Mouse (Mus musculus): ENCODE measurements at regions not wholly inside any gene's neighbourhood (a gene's known extent, or its start where the extent isn't known, plus 50 kb on each side); places are given as distances from the start of the nearest gene placed in this dataset.
A peak's percentile ranks its signal among the peaks of the same experiment; 100 is the strongest.

GRCm38 (mm10) chr4:94216265-94216664 lies 340.1 kb upstream of the Gm10306 start:
- Histone ChIP-seq H3K9ac (replicated peaks; ENCODE audit: low read length, poor library complexity, severe bottlenecking) (no peak overlapping the region), H3K4me2 (ENCODE audit: low read depth, low read length, poor library complexity, severe bottlenecking) (no peak overlapping the region), H3K4me1 (ENCODE audit: insufficient read depth, low read length) (no peaks in the 10 kb centered on the region), H3K4me3 (ENCODE audit: low read depth, low read length) (no peak overlapping the region), H3K36me3 (ENCODE audit: insufficient read depth, low read length) (no peaks in the 10 kb centered on the region), H3K9me3 (ENCODE audit: low read length) (no peaks in the 10 kb centered on the region), H3K27ac (ENCODE audit: low read depth, low read length) (no peak overlapping the region), H3K27me3 (ENCODE audit: insufficient read depth, low read length) (no peaks in the 10 kb centered on the region)
- ATAC-seq (ENCODE audit: low FRiP score) (no peak), DNase-seq (ENCODE audit: low spot score) (no peak)
- WGBS, result 82% methylated on average over 1 of the region's 1 CpGs
- TF ChIP-seq CTCF (IDR thresholded peaks at IDR 0.05), result no peak

GRCm38 (mm10) chr4:94235650-94236206 lies 320.6 kb upstream of the Gm10306 start:
- Histone ChIP-seq H3K27me3 (ENCODE audit: insufficient read depth, low read length) (no peaks in the 10 kb centered on the region), H3K9ac (replicated peaks; ENCODE audit: low read length, poor library complexity, severe bottlenecking) (no peak overlapping the region), H3K4me1 (ENCODE audit: insufficient read depth, low read length) (no peaks in the 10 kb centered on the region), H3K4me2 (ENCODE audit: low read depth, low read length, poor library complexity, severe bottlenecking) (no peak overlapping the region), H3K4me3 (ENCODE audit: low read depth, low read length) (no peak overlapping the region), H3K36me3 (ENCODE audit: insufficient read depth, low read length) (no peaks in the 10 kb centered on the region), H3K27ac (ENCODE audit: low read depth, low read length) (no peak overlapping the region), H3K9me3 (ENCODE audit: low read length) (no peaks in the 10 kb centered on the region)
- ATAC-seq (ENCODE audit: low FRiP score) (no peak), DNase-seq (ENCODE audit: low spot score) (no peak)
- WGBS, result 91% methylated on average over 2 of the region's 2 CpGs
- no peak for TF ChIP-seq CTCF (IDR thresholded peaks at IDR 0.05)

- WGBS, result 83% methylated on average over 1 of the region's 1 CpGs
- ATAC-seq (ENCODE audit: low FRiP score) (no peak), DNase-seq (ENCODE audit: low spot score) (no peak)
- H3K4me2 ChIP-seq (ENCODE audit: low read depth, low read length, poor library complexity, severe bottlenecking), result no peak overlapping the region
- H3K27ac ChIP-seq (ENCODE audit: low read depth, low read length), result no peak overlapping the region
- H3K9me3 ChIP-seq (ENCODE audit: low read length), result no peaks in the 10 kb centered on the region
- H3K36me3 ChIP-seq (ENCODE audit: insufficient read depth, low read length), result no peaks in the 10 kb centered on the region
- no peaks in the 10 kb centered on the region for H3K4me1 ChIP-seq (ENCODE audit: insufficient read depth, low read length)
- no peak overlapping the region for H3K9ac ChIP-seq (replicated peaks; ENCODE audit: low read length, poor library complexity, severe bottlenecking)
- H3K4me3 ChIP-seq (ENCODE audit: low read depth, low read length), result no peak overlapping the region
- no peaks in the 10 kb centered on the region for H3K27me3 ChIP-seq (ENCODE audit: insufficient read depth, low read length)
- no peak for TF ChIP-seq CTCF (IDR thresholded peaks at IDR 0.05)
Observed at GRCm38 (mm10) chr4:94256026-94256425, 300.3 kb upstream of the Gm10306 start.

- Histone ChIP-seq H3K27me3 (ENCODE audit: insufficient read depth, low read length) (no peaks in the 10 kb centered on the region), H3K27ac (ENCODE audit: low read depth, low read length) (no peak overlapping the region), H3K9me3 (ENCODE audit: low read length) (no peaks in the 10 kb centered on the region), H3K9ac (replicated peaks; ENCODE audit: low read length, poor library complexity, severe bottlenecking) (no peak overlapping the region), H3K4me1 (ENCODE audit: insufficient read depth, low read length) (no peaks in the 10 kb centered on the region), H3K36me3 (ENCODE audit: insufficient read depth, low read length) (no peaks in the 10 kb centered on the region), H3K4me2 (ENCODE audit: low read depth, low read length, poor library complexity, severe bottlenecking) (no peak overlapping the region), H3K4me3 (ENCODE audit: low read depth, low read length) (no peak overlapping the region)
- ATAC-seq (ENCODE audit: low FRiP score) (no peak), DNase-seq (ENCODE audit: low spot score) (peak; percentile 55)
- peak; percentile 61 for TF ChIP-seq CTCF (IDR thresholded peaks at IDR 0.05)
Observed at GRCm38 (mm10) chr4:94261136-94261535, 295.2 kb upstream of the Gm10306 start.

GRCm38 (mm10) chr4:94281732-94282131 lies 274.6 kb upstream of the Gm10306 start:
- Histone ChIP-seq H3K4me2 (ENCODE audit: low read depth, low read length, poor library complexity, severe bottlenecking) (no peak overlapping the region), H3K9ac (replicated peaks; ENCODE audit: low read length, poor library complexity, severe bottlenecking) (no peak overlapping the region), H3K4me3 (ENCODE audit: low read depth, low read length) (no peak overlapping the region), H3K36me3 (ENCODE audit: insufficient read depth, low read length) (no peaks in the 10 kb centered on the region), H3K4me1 (ENCODE audit: insufficient read depth, low read length) (no peaks in the 10 kb centered on the region), H3K9me3 (ENCODE audit: low read length) (no peaks in the 10 kb centered on the region), H3K27me3 (ENCODE audit: insufficient read depth, low read length) (no peaks in the 10 kb centered on the region), H3K27ac (ENCODE audit: low read depth, low read length) (no peak overlapping the region)
- ATAC-seq (ENCODE audit: low FRiP score) (no peak), DNase-seq (ENCODE audit: low spot score) (no peak)
- no peak for TF ChIP-seq CTCF (IDR thresholded peaks at IDR 0.05)

GRCm38 (mm10) chr4:94292150-94292549 lies 264.2 kb upstream of the Gm10306 start:
- no peaks in the 10 kb centered on the region for H3K4me1 ChIP-seq (ENCODE audit: insufficient read depth, low read length)
- no peak overlapping the region for H3K27ac ChIP-seq (ENCODE audit: low read depth, low read length)
- H3K36me3 ChIP-seq (ENCODE audit: insufficient read depth, low read length), result no peaks in the 10 kb centered on the region
- no peaks in the 10 kb centered on the region for H3K27me3 ChIP-seq (ENCODE audit: insufficient read depth, low read length)
- no peak for ATAC-seq (ENCODE audit: low FRiP score)
- no peak overlapping the region for H3K4me2 ChIP-seq (ENCODE audit: low read depth, low read length, poor library complexity, severe bottlenecking)
- H3K4me3 ChIP-seq (ENCODE audit: low read depth, low read length), result no peak overlapping the region
- H3K9me3 ChIP-seq (ENCODE audit: low read length), result no peaks in the 10 kb centered on the region
- no peak for DNase-seq (ENCODE audit: low spot score)
- no peak overlapping the region for H3K9ac ChIP-seq (replicated peaks; ENCODE audit: low read length, poor library complexity, severe bottlenecking)
- TF ChIP-seq CTCF (IDR thresholded peaks at IDR 0.05), result no peak

Measured in midbrain, postnatal 0 days (tissue).